Mouse (Mus musculus) left cerebral cortex, postnatal 25 days (tissue): Measurements from ENCODE around the gene F10. TPM values are rescaled to one million over a fixed set of nuclear protein-coding genes. Genes with fewer than 3 reads are reported as not detected.

Source experiments
- DNase-seq, 2 experiments: peaks; one replicate each; pipeline ENCODE4 v3.0.0; 2022; ENCODE audit warnings: low spot score in 2 of 2, mixed read lengths in 1 of 2
- intact Hi-C: fragments of 180-260 bp; cut with DNase I; formaldehyde crosslinking; loops from one replicate; pipeline ENCODE4 v1.15.1; 2025
- total RNA-seq, 2 experiments: library from RNA; stranded (reverse); gene quantifications; 2 replicates each; pipeline ENCODE4 v1.2.3; 2021

F10 gene
- total RNA-seq, result not detected

DNA sequence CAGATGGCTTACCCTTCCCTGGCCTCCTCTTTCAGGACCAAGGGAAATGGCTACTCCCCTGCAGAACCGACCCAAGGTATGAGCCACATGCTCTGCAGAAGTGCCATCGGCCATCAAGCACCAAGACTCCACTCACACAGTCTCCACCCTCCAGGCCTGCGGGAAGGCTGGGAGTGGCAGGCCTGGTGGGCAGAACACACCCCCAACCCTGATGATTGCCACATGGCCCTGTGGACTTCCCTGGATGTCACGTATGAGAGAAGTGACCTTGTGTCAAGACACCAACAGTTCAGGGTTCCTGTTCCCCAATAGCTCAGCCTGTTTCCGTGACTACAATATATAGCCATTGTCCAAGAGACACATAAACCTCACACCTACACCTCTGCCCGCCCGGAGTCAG lies at the start of gene F10:
F10 (plus strand) TSS at position 294 of the 400 bp plus-strand sequence.
- DNase-seq, result no peak
- intact Hi-C loops, result no loop called here

- intact Hi-C loops, result no loop called here
- peak; percentile 84 to 94 for DNase-seq
Observed at GRCm38 (mm10) chr8:12987571-12987970, 49.5 kb upstream of the F10 start.

DNA sequence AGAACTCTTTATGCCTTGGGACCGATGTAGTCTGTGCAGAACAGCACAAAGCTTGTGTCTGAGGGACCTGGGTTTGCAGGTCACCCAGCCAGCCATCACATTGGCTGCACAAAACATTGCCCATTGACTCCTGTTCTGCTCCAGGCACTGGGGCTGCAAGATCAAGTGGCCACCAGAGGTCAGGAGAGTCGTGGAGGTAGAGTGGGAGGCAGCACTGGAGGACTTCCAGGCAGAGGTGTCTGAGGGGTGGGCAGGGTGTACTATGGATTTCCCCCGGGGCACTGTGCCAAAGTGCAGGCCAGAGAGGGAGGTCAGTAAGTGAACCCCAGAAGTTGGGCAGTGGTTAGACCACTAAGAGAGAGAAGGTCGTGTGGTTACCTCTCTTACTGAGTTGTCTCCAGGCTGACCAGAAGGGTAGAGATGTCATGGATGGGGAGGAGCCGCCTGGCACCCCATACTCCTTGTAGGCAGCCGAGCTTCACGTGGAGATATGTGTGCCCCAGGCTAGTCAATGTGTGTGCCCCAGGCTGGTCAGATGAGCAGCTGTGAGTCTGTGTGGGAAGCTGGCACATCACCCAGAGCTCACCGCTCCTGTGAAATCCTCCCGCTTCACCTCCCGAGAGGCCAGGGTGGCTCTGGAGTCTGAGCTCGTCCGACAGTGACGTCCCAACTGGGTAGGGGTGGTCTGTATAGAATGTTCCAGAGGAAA lies 48.2 kb upstream of the F10 start:
- DNase-seq, result peak in 1 of 2 experiments; percentile 55
- intact Hi-C loops, result loop anchor here (1.0 kb wide), 1 partner anchor 116 kb away; the partner anchor contains the start of genes Cul4a and Pcid2

DNA sequence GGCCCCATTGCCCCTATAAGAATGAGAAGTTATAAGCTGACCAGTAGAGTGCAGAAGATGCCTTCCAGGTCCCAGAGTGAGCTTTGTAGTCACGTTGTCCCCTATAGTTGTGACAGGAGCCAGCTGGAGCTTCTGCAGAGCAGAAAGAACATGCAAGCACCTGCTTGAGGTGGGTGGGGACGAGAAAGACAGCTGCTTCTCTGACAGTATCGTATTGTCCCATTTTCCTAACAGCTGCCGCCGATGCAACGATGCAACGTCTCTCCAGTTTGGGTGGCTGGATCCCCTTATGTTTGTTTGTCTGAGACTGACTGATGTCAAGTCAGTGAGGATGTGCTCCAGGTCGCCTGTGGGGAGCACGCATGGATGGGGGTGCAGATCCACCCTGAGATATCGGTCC lies 45.7 kb upstream of the F10 start:
- peak in 1 of 2 experiments; percentile 39 for DNase-seq
- intact Hi-C loops, result no loop called here

GRCm38 (mm10) chr8:12994468-12994867 lies 42.6 kb upstream of the F10 start:
- intact Hi-C loops, result no loop called here

GRCm38 (mm10) chr8:12995481-12995880 lies 41.6 kb upstream of the F10 start:
- peak; percentile 39 to 43 for DNase-seq
- intact Hi-C loops, result no loop called here

More at GRCm38 (mm10) chr8:12994468-12994867, 42.6 kb upstream of the F10 start:
- no peak for DNase-seq

- intact Hi-C loops, result no loop called here
Observed at GRCm38 (mm10) chr8:12996831-12997275, 40.3 kb upstream of the F10 start.

DNA sequence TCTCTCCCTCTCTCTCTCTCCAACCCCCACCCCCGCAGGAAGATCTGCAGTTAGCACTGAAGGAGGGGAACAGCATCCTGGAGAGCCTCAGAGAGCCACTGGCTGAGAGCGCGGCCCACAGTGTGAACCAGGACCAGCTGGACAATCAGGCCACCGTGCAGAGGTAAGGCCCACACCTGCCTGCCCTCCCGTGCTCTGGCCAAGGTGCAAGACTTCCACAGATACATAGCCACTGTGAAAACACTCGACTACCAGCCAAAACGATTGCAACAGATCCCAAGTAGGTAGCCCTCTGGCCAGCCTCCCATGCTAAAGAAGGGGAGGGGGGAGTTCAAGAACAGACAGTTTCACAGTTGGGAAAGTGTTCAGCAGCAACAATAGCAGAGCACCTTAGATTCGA lies 38.8 kb upstream of the F10 start:
- no peak for DNase-seq
- intact Hi-C loops, result no loop called here

More at GRCm38 (mm10) chr8:12996831-12997275, 40.3 kb upstream of the F10 start:
- DNase-seq, result no peak

GRCm38 (mm10) chr8:12999793-13000192 lies 37.3 kb upstream of the F10 start:
- peak; percentile 31 to 67 for DNase-seq
- intact Hi-C loops, result no loop called here

- DNase-seq, result no peak
- intact Hi-C loops, result no loop called here
Observed at GRCm38 (mm10) chr8:13007458-13007857, 29.6 kb upstream of the F10 start.

DNA sequence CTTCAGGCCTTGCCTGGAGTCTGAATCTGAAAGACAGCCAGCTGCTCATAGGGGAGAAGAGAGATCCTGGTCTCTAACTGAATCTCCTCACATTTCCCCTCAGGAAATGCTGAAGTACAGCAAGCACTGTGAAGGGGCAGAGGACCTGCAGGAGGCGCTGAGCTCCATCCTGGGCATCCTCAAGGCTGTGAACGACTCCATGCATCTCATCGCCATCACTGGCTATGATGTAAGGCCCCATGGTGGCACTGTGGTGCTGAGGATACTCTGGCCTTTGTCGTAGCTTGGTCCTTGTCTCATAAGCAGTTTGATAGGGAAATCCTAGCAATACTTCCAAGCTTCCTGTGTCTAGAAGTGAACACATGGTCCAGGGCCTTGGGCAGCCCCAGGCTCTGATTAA lies 26.8 kb upstream of the F10 start:
- intact Hi-C loops, result no loop called here
- DNase-seq, result no peak

DNA sequence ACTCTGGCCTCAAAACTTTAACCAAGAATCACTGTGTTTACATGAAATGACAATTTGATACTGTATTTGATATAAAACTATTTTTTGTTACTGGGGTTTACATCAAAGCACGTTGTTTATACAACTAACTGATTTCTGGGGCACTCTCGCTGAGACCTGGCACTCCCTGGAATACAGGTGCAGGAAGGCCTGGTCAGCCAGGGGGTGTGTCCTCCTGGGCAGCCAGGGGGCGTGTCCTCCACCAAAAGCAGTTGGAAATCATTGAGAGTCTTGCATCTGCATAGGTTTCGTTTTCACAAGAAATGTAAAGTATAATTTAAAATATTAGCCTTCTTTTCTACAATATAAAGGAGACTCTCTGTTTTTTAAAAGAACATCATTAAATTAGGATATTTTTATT lies 17.5 kb upstream of the F10 start:
- DNase-seq, result no peak
- intact Hi-C loops, result no loop called here

DNA sequence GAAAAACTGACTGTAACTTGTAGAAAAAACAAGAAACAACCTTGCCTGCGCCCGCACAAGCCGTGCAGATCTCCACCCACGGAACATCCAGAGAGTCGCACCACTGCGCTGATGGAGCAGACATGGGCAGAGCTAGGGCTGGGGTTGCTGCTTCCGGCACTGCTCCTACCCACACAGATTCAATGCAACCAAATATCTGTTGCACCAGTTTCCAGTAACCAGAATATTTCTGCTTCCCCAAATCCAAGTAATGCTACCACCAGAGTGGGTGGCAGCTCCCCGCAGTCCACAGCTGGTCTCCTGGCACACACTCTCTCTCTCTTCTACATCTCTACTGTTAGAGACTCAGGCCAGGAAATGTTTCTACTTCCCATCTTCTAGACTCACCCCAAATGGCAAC lies 15.3 kb upstream of the F10 start:
- intact Hi-C loops, result loop anchor here (2.0 kb wide), 1 partner anchor 37 kb away; no protein-coding TSS in a partner anchor
- peak; percentile 41 to 79 for DNase-seq

GRCm38 (mm10) chr8:13025487-13026224 lies 11.5 kb upstream of the F10 start, which contains the start of gene F7:
Gene F7 (plus strand): TSS chr8:13026034.
- no peak for DNase-seq
- intact Hi-C loops, result no loop called here

GRCm38 (mm10) chr8:13027615-13028014 lies 9.5 kb upstream of the F10 start:
- intact Hi-C loops, result loop anchor here (1.0 to 2.0 kb wide), 2 partner anchors 43 to 77 kb away; partner anchors contain the start of genes Cul4a and Pcid2

DNA sequence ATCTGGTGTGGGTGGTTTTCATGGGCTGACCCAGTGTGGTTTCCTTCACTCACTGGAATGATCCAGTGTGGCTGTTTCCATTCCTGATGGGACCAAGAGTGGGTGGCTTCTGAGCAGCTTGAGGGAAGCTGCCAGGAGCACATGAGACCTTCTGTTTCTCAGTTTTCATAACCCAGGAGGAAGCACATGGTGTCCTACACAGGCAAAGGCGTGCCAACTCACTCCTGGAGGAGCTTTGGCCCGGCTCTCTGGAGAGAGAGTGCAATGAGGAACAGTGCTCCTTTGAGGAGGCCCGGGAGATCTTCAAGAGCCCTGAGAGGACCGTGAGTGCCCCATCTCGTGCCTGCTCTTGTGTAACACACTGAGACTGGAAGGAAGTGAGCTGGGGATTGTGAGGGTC lies 8.6 kb upstream of the F10 start:
- peak; percentile 64 to 94 for DNase-seq
- intact Hi-C loops, result loop anchor here (1.0 to 2.0 kb wide), 2 partner anchors 44 to 76 kb away; partner anchors contain the start of genes Cul4a and Pcid2

More at GRCm38 (mm10) chr8:13027615-13028014, 9.5 kb upstream of the F10 start:
- DNase-seq, result no peak

GRCm38 (mm10) chr8:13036346-13036812 lies 729 bp upstream of the F10 start:
- intact Hi-C loops, result no loop called here
- peak; percentile 51 to 57 for DNase-seq

DNA sequence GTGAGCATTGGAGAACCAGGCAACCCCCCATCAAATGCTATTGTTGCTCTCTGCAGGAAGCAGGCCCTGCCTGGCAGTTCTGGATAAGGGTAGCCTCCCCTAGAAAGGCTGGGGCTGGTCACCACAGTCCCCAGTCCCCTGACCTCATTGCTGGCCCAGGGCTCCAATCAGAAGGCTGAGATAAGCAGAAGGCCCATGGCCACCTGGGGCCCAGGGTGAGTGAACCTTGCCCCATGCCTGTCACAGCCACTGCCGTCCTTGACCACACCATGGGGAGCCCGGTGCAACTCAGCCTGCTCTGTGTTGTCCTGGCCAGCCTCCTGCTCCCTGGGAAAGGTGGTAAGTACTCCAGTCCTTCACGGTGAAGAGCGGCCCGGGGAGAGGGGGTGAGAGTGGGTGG lies 461 bp downstream of the F10 start:
- intact Hi-C loops, result no loop called here
- DNase-seq, result no peak

GRCm38 (mm10) chr8:13039054-13039453 lies 1.9 kb downstream of the F10 start:
- intact Hi-C loops, result no loop called here
- no peak for DNase-seq

GRCm38 (mm10) chr8:13041459-13041858 lies 4.4 kb downstream of the F10 start:
- intact Hi-C loops, result no loop called here
- no peak for DNase-seq
